Mouse (Mus musculus): Measurements from ENCODE around the gene Leng8. TPM values are rescaled to one million over a fixed set of nuclear protein-coding genes. Genes with fewer than 3 reads are reported as not detected.
"Not testable (repeated sequence)": the region's sequence is repeated elsewhere in the genome, so short reads cannot be mapped to it uniquely, and the experiment has no call there.

The Leng8 gene
- polyA plus RNA-seq, 1 experiment from 2014 or later, result 14.7 TPM

GRCm38 (mm10) chr7:4150811-4151221 lies 14.0 kb downstream of the Leng8 start:
- Histone ChIP-seq H3K27ac (replicated peaks) (peak overlapping the region; percentile 99), H3K4me1 (replicated peaks; ENCODE audit: control insufficient read depth, insufficient read depth) (peaks cover 3% of the 10 kb centered on the region; the same call in 1 of the 2 replicates), H3K27me3 (ENCODE audit: control insufficient read depth, insufficient read depth, low read length) (no peaks in the 10 kb centered on the region), H3K4me3 (ENCODE audit: low read depth, low read length) (peak overlapping the region; percentile 73; the same call in 1 of the 2 replicates), H3K36me3 (ENCODE audit: control insufficient read depth, insufficient read depth, low read length) (peaks cover 14% of the 10 kb centered on the region), H3K9me3 (ENCODE audit: control insufficient read depth, low read length) (no peaks in the 10 kb centered on the region), H3K4me2 (replicated peaks; ENCODE audit: low read depth) (peak overlapping the region; percentile 80), H3K9ac (ENCODE audit: low read length) (no peak overlapping the region)
- ATAC-seq (ENCODE audit: low FRiP score, low TSS enrichment) (peak; percentile 81), DNase-seq (ENCODE audit: low spot score) (peak; percentile 93)
- WGBS, result 19% methylated on average over 14 of the region's 14 CpGs
- TF ChIP-seq EP300 (optimal IDR thresholded peaks at IDR 0.05), result no peak
- no peak for TF ChIP-seq CTCF (IDR thresholded peaks at IDR 0.05; ENCODE audit: low read depth)

DNA sequence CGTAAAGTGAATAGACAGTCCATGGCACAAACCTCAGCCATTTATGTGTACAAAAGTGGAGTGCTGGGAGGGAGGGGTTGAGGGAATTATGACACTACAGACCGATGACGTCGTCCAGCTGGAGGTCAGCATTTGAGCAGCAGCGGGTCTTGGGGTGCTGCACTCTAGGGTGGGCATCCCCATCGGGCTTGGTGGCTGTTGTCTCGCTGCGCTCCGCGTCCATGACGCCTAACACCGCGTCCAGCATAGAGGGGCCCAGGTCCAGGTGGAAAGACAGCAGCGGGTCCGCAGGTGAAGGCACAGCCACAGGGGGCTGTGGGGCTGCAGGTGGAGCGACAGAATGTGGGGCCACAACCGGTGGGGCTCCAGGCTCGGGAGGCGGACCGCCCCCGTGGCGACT lies 14.4 kb downstream of the Leng8 start:
- Histone ChIP-seq H3K27me3 (ENCODE audit: control insufficient read depth, insufficient read depth, low read length) (no peaks in the 10 kb centered on the region), H3K4me1 (replicated peaks; ENCODE audit: control insufficient read depth, insufficient read depth) (peaks cover 3% of the 10 kb centered on the region; the same call in 1 of the 2 replicates), H3K9me3 (ENCODE audit: control insufficient read depth, low read length) (no peaks in the 10 kb centered on the region), H3K4me3 (ENCODE audit: low read depth, low read length) (no peak overlapping the region), H3K36me3 (ENCODE audit: control insufficient read depth, insufficient read depth, low read length) (peaks cover 10% of the 10 kb centered on the region), H3K27ac (replicated peaks) (peak overlapping the region; percentile 99), H3K9ac (ENCODE audit: low read length) (no peak overlapping the region), H3K4me2 (replicated peaks; ENCODE audit: low read depth) (peak overlapping the region; percentile 80)
- ATAC-seq (ENCODE audit: low FRiP score, low TSS enrichment) (no peak; the same call in 1 of the 2 replicates), DNase-seq (ENCODE audit: low spot score) (no peak)
- no peak for TF ChIP-seq EP300 (optimal IDR thresholded peaks at IDR 0.05)
- no peak for TF ChIP-seq CTCF (IDR thresholded peaks at IDR 0.05; ENCODE audit: low read depth)
- WGBS, result 41% methylated on average over 22 of the region's 22 CpGs

GRCm38 (mm10) chr7:4154356-4154755 lies 17.5 kb downstream of the Leng8 start:
- no peak overlapping the region for H3K27ac ChIP-seq (replicated peaks)
- ATAC-seq (ENCODE audit: low FRiP score, low TSS enrichment), result no peak
- WGBS, result 77% methylated on average over 5 of the region's 5 CpGs

DNA sequence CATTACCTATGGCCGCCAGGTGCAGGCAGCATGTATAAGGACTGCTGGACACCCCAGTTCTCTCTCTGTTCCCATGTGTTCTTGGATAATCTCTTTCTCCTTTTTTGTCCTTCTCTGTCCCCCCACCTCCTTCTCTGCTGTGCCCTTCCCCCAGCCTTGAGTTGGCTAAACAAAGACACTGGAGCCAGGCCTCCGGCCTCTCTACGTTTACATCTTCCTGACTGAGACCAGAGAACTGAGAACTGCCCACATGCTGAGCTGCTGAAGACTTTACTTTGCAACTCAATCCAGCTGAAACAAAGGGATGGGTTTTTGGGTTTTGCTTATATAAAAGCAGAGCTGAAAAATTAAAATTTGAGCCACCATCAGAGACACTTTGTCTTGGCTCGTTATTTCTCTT lies 18.1 kb downstream of the Leng8 start:
- DNase-seq (ENCODE audit: low spot score) (no peak), ATAC-seq (ENCODE audit: low FRiP score, low TSS enrichment) (no peak)
- 51% methylated on average over 4 of the region's 4 CpGs for WGBS
- Histone ChIP-seq H3K36me3 (ENCODE audit: control insufficient read depth, insufficient read depth, low read length) (no peaks in the 10 kb centered on the region), H3K4me2 (replicated peaks; ENCODE audit: low read depth) (no peak overlapping the region), H3K27me3 (ENCODE audit: control insufficient read depth, insufficient read depth, low read length) (no peaks in the 10 kb centered on the region), H3K4me3 (ENCODE audit: low read depth, low read length) (no peak overlapping the region), H3K9ac (ENCODE audit: low read length) (no peak overlapping the region), H3K27ac (replicated peaks) (no peak overlapping the region), H3K4me1 (replicated peaks; ENCODE audit: control insufficient read depth, insufficient read depth) (no peaks in the 10 kb centered on the region; the same call in 1 of the 2 replicates), H3K9me3 (ENCODE audit: control insufficient read depth, low read length) (no peaks in the 10 kb centered on the region)
- TF ChIP-seq CTCF (IDR thresholded peaks at IDR 0.05; ENCODE audit: low read depth) (no peak), EP300 (optimal IDR thresholded peaks at IDR 0.05) (no peak)

More at GRCm38 (mm10) chr7:4154356-4154755, 17.5 kb downstream of the Leng8 start:
- H3K4me1 ChIP-seq (replicated peaks; ENCODE audit: control insufficient read depth, insufficient read depth), result no peaks in the 10 kb centered on the region; the same call in 1 of the 2 replicates
- TF ChIP-seq CTCF (IDR thresholded peaks at IDR 0.05; ENCODE audit: low read depth) (no peak), EP300 (optimal IDR thresholded peaks at IDR 0.05) (no peak)
- no peaks in the 10 kb centered on the region for H3K9me3 ChIP-seq (ENCODE audit: control insufficient read depth, low read length)
- H3K4me2 ChIP-seq (replicated peaks; ENCODE audit: low read depth), result no peak overlapping the region
- H3K36me3 ChIP-seq (ENCODE audit: control insufficient read depth, insufficient read depth, low read length), result no peaks in the 10 kb centered on the region
- no peak overlapping the region for H3K4me3 ChIP-seq (ENCODE audit: low read depth, low read length)
- DNase-seq (ENCODE audit: low spot score), result no peak
- H3K27me3 ChIP-seq (ENCODE audit: control insufficient read depth, insufficient read depth, low read length), result no peaks in the 10 kb centered on the region
- H3K9ac ChIP-seq (ENCODE audit: low read length), result no peak overlapping the region

- not testable (repeated sequence) for ATAC-seq (ENCODE audit: low FRiP score, low TSS enrichment); H3K9me3 ChIP-seq (ENCODE audit: control insufficient read depth, low read length); H3K27me3 ChIP-seq (ENCODE audit: control insufficient read depth, insufficient read depth, low read length); H3K27ac ChIP-seq (replicated peaks); H3K9ac ChIP-seq (ENCODE audit: low read length); H3K4me2 ChIP-seq (replicated peaks; ENCODE audit: low read depth); H3K36me3 ChIP-seq (ENCODE audit: control insufficient read depth, insufficient read depth, low read length); H3K4me1 ChIP-seq (replicated peaks; ENCODE audit: control insufficient read depth, insufficient read depth); H3K4me3 ChIP-seq (ENCODE audit: low read depth, low read length); DNase-seq (ENCODE audit: low spot score)
- 93% methylated on average over 4 of the region's 4 CpGs for WGBS
- TF ChIP-seq CTCF (IDR thresholded peaks at IDR 0.05; ENCODE audit: low read depth), result peak; percentile 25; the same call in 1 of the 2 replicates
Measured at GRCm38 (mm10) chr7:4161596-4161995, 24.8 kb downstream of the Leng8 start.

- Histone ChIP-seq H3K4me2 (replicated peaks; ENCODE audit: low read depth) (peak overlapping the region; percentile 71), H3K4me3 (ENCODE audit: low read depth, low read length) (peak overlapping the region; percentile 69), H3K4me1 (replicated peaks; ENCODE audit: control insufficient read depth, insufficient read depth) (0 out of 2 replicates have a peak, but pooled peaks cover 2% of the 10 kb centered on the region), H3K9ac (ENCODE audit: low read length) (peak overlapping the region; percentile 69), H3K36me3 (ENCODE audit: control insufficient read depth, insufficient read depth, low read length) (no peaks in the 10 kb centered on the region), H3K27ac (replicated peaks) (peak overlapping the region; percentile 92), H3K27me3 (ENCODE audit: control insufficient read depth, insufficient read depth, low read length) (no peaks in the 10 kb centered on the region), H3K9me3 (ENCODE audit: control insufficient read depth, low read length) (no peaks in the 10 kb centered on the region)
- under 1% methylated on average over 9 of the region's 11 CpGs for WGBS
- ATAC-seq (ENCODE audit: low FRiP score, low TSS enrichment), result peak; percentile 88
- peak; percentile 84 for DNase-seq (ENCODE audit: low spot score)
- TF ChIP-seq CTCF (IDR thresholded peaks at IDR 0.05; ENCODE audit: low read depth) (no peak), EP300 (optimal IDR thresholded peaks at IDR 0.05) (no peak)
Measured at GRCm38 (mm10) chr7:4163571-4164072, 26.8 kb downstream of the Leng8 start.

All from stomach, postnatal 0 days (tissue).